Comparison of ENCODE assay signal across 17 mouse cellular contexts in genomic region chr15:29234635-29235034, GRCm38 (mm10).
DNase-seq lines count a peak whose midpoint lies in the region; ATAC-seq and TF ChIP-seq lines count a peak whose summit lies in the region.
"Had no signal": no experiment of that assay in that cellular context is flagged by ENCODE, and none has a peak within 500 bp of the region (broad histone marks: within the 10 kb centered on the region; RNA-seq: fewer than 3 reads in every experiment).

No protein-coding gene starts in this region.

- H3K4me3 ChIP-seq in heart, adult 2 months = no peak overlapping the region
- H3K4me3 ChIP-seq in lung, embryonic 14.5 days (ENCODE audit: low read depth, low read length) = no peak overlapping the region
- H3K4me3 ChIP-seq in forebrain, embryonic 11.5 days (ENCODE audit: low read depth, low read length) = no peak overlapping the region
- H3K4me3 ChIP-seq: embryonic facial prominence, embryonic 15.5 days; heart, embryonic 13.5 days; hindbrain, embryonic 10.5 days; limb, embryonic 13.5 days; megakaryocyte, embryonic 14.5 days; neural tube, embryonic 15.5 days had no signal

- TF ChIP-seq POLR2A in heart, adult 2 months (IDR thresholded peaks at IDR 0.05; ENCODE audit: insufficient read depth, low read depth, low read length) = no peak

- no peaks in the 10 kb centered on the region for H3K4me1 ChIP-seq in heart, adult 2 months (ENCODE audit: control insufficient read depth, insufficient read depth, low read length)
- no peaks in the 10 kb centered on the region for H3K4me1 ChIP-seq in lung, embryonic 14.5 days (ENCODE audit: insufficient read depth)
- no peaks in the 10 kb centered on the region for H3K4me1 ChIP-seq in forebrain, embryonic 11.5 days (replicated peaks; ENCODE audit: control insufficient read depth, insufficient read depth, low read length)
- H3K4me1 ChIP-seq: embryonic facial prominence, embryonic 15.5 days; heart, embryonic 13.5 days; hindbrain, embryonic 10.5 days; limb, embryonic 13.5 days; megakaryocyte, embryonic 14.5 days; neural tube, embryonic 15.5 days had no signal

- no peaks in the 10 kb centered on the region for H3K27me3 ChIP-seq in heart, adult 2 months (ENCODE audit: control insufficient read depth, insufficient read depth, low read length)
- H3K27me3 ChIP-seq in lung, embryonic 14.5 days (ENCODE audit: insufficient read depth, low read length) = no peaks in the 10 kb centered on the region
- no peaks in the 10 kb centered on the region for H3K27me3 ChIP-seq in forebrain, embryonic 11.5 days (ENCODE audit: control insufficient read depth, insufficient read depth, low read length)
- H3K27me3 ChIP-seq: embryonic facial prominence, embryonic 15.5 days; heart, embryonic 13.5 days; limb, embryonic 13.5 days; megakaryocyte, embryonic 14.5 days; neural tube, embryonic 15.5 days had no signal

- intact Hi-C loops in heart, adult 2 months (cut with DNase I) = no loop called here

- H3K9me3 ChIP-seq in lung, embryonic 14.5 days (ENCODE audit: low read depth, low read length) = no peaks in the 10 kb centered on the region
- H3K9me3 ChIP-seq in forebrain, embryonic 11.5 days (ENCODE audit: control insufficient read depth, low read length) = no peaks in the 10 kb centered on the region
- H3K9me3 ChIP-seq: embryonic facial prominence, embryonic 15.5 days; heart, embryonic 13.5 days; hindbrain, embryonic 10.5 days; limb, embryonic 13.5 days; megakaryocyte, embryonic 14.5 days; neural tube, embryonic 15.5 days had no signal

- no peak for TF ChIP-seq EP300 in heart, adult 2 months (IDR thresholded peaks at IDR 0.05; ENCODE audit: insufficient read depth, low read depth, low read length)

- no peak for DNase-seq in heart, adult 2 months
- DNase-seq in heart, adult 9 months (ENCODE audit: low spot score in 2 of 2) = no peak
- peak; percentile 2 for DNase-seq in lung, embryonic 14.5 days
- no peak for DNase-seq in lung, postnatal 36 days
- peak; percentile 16 for DNase-seq in R1 (ENCODE audit: low read depth, low spot score)
- no peak for DNase-seq in thymus, postnatal 10 days (ENCODE audit: low spot score in 2 of 2)
- no peak for DNase-seq in forebrain, embryonic 11.5 days (ENCODE audit: low spot score)
- DNase-seq: forebrain, postnatal 0 days; gastrocnemius, postnatal 14 days; kidney, adult 18-20 months; retina, postnatal 1 day had no signal

- H3K9ac ChIP-seq in heart, adult 2 months (ENCODE audit: low read depth, low read length) = no peak overlapping the region
- H3K9ac ChIP-seq in lung, embryonic 14.5 days = no peak overlapping the region
- H3K9ac ChIP-seq in forebrain, embryonic 11.5 days (ENCODE audit: low read length) = no peak overlapping the region
- H3K9ac ChIP-seq: embryonic facial prominence, embryonic 15.5 days; forebrain, postnatal 0 days; heart, embryonic 13.5 days; limb, embryonic 13.5 days; neural tube, embryonic 15.5 days had no signal

- H3K36me3 ChIP-seq in heart, adult 2 months (ENCODE audit: control insufficient read depth, insufficient read depth, low read length) = no peaks in the 10 kb centered on the region
- no peaks in the 10 kb centered on the region for H3K36me3 ChIP-seq in lung, embryonic 14.5 days (ENCODE audit: insufficient read depth)
- H3K36me3 ChIP-seq in forebrain, embryonic 11.5 days (ENCODE audit: control insufficient read depth, insufficient read depth, low read length) = no peaks in the 10 kb centered on the region
- H3K36me3 ChIP-seq: embryonic facial prominence, embryonic 15.5 days; heart, embryonic 13.5 days; hindbrain, embryonic 10.5 days; limb, embryonic 13.5 days; neural tube, embryonic 15.5 days had no signal

- no peak overlapping the region for H3K27ac ChIP-seq in heart, adult 2 months
- no peak overlapping the region for H3K27ac ChIP-seq in lung, embryonic 14.5 days (ENCODE audit: low read depth)
- no peak overlapping the region for H3K27ac ChIP-seq in forebrain, embryonic 11.5 days (ENCODE audit: low read depth, low read length)
- H3K27ac ChIP-seq: embryonic facial prominence, embryonic 15.5 days; heart, embryonic 13.5 days; hindbrain, embryonic 10.5 days; limb, embryonic 13.5 days; neural tube, embryonic 15.5 days had no signal

- no peak overlapping the region for H3K4me2 ChIP-seq in lung, embryonic 14.5 days
- no peak overlapping the region for H3K4me2 ChIP-seq in forebrain, embryonic 11.5 days (ENCODE audit: low read depth, low read length, severe bottlenecking)
- H3K4me2 ChIP-seq: embryonic facial prominence, embryonic 15.5 days; heart, embryonic 13.5 days; limb, embryonic 13.5 days; neural tube, embryonic 15.5 days had no signal

- peak; percentile 23; the same call in 1 of the 2 replicates for TF ChIP-seq CTCF in heart, adult 2 months (IDR thresholded peaks at IDR 0.05)
- peak; percentile 36; the same call in 1 of the 2 replicates for TF ChIP-seq CTCF in lung, embryonic 14.5 days (IDR thresholded peaks at IDR 0.05; ENCODE audit: low read depth)

- H3K79me2 ChIP-seq in heart, adult 2 months (replicated peaks; ENCODE audit: control insufficient read depth, insufficient read depth, low read length) = no peaks in the 10 kb centered on the region

- no peak for ATAC-seq in lung, embryonic 14.5 days (ENCODE audit: insufficient read depth)
- no peak for ATAC-seq in forebrain, embryonic 11.5 days (replicated peaks; ENCODE audit: low FRiP score)
- ATAC-seq: forebrain, postnatal 0 days had no signal

Comparison
In these comparisons a context has a peak if more than half of its experiments do, and no peak if none do; other contexts are left out.
1. DNase-seq: peak in lung, embryonic 14.5 days (single experiment) and R1 (single experiment); none in heart, adult 2 months (0 of 2), heart, adult 9 months (0 of 2), lung, postnatal 36 days (single experiment), thymus, postnatal 10 days (0 of 2) and forebrain, embryonic 11.5 days (single experiment).